Mouse (Mus musculus): ENCODE results near the gene Slc6a9. TPM values are rescaled to one million over a fixed set of nuclear protein-coding genes. Genes with fewer than 3 reads are reported as not detected.

Gene Slc6a9
- polyA plus RNA-seq, 1 experiment from 2014 or later = 15.0 TPM

GRCm38 (mm10) chr4:117914031-117914430 lies 79.7 kb downstream of the Slc6a9 start:
- Histone ChIP-seq H3K4me1 (peaks cover 49% of the 10 kb centered on the region), H3K4me3 (replicated peaks) (peak overlapping the region; percentile 73), H3K27ac (no peak overlapping the region), H3K36me3 (peaks cover 12% of the 10 kb centered on the region; the same call in 1 of the 2 replicates), H3K4me2 (peak overlapping the region; percentile 97), H3K27me3 (replicated peaks) (no peaks in the 10 kb centered on the region), H3K9ac (peak overlapping the region; percentile 63), H3K9me3 (no peaks in the 10 kb centered on the region)
- WGBS = 18% methylated on average over 8 of the region's 8 CpGs
- ATAC-seq (ENCODE audit: insufficient read depth, low FRiP score, low read depth) = no peak; the same call in 1 of the 2 replicates

- Histone ChIP-seq H3K4me2 (peak within 1 kb of the TSS; percentile 97), H3K9me3 (no peaks in the 10 kb centered on the region), H3K9ac (peak within 1 kb of the TSS; percentile 63), H3K4me1 (peaks cover 49% of the 10 kb centered on the region), H3K27me3 (replicated peaks) (no peaks in the 10 kb centered on the region), H3K4me3 (replicated peaks) (peak within 1 kb of the TSS; percentile 73), H3K36me3 (peaks cover 12% of the 10 kb centered on the region; the same call in 1 of the 2 replicates), H3K27ac (peak within 1 kb of the TSS; percentile 76)
- ATAC-seq (ENCODE audit: insufficient read depth, low FRiP score, low read depth) = peak; percentile 88
- 0% methylated on average over 61 of the region's 61 CpGs for WGBS
Measured at GRCm38 (mm10) chr4:117914591-117915442, 80.5 kb downstream of the Slc6a9 start, which contains the start of gene Ipo13. TSS of gene Ipo13 (minus strand) at chr4:117914999.

- Histone ChIP-seq H3K9ac (0 out of 2 replicates have a peak overlapping the region, but pooled peaks have one; percentile 63), H3K27ac (peak overlapping the region; percentile 76; the same call in 1 of the 2 replicates), H3K4me3 (replicated peaks) (peak overlapping the region; percentile 73), H3K9me3 (no peaks in the 10 kb centered on the region), H3K36me3 (peaks cover 12% of the 10 kb centered on the region; the same call in 1 of the 2 replicates), H3K4me2 (peak overlapping the region; percentile 97), H3K27me3 (replicated peaks) (no peaks in the 10 kb centered on the region), H3K4me1 (peaks cover 49% of the 10 kb centered on the region)
- ATAC-seq (ENCODE audit: insufficient read depth, low FRiP score, low read depth) = no peak
- 6% methylated on average over 19 of the region's 19 CpGs for WGBS
Measured at GRCm38 (mm10) chr4:117915489-117916105, 81.3 kb downstream of the Slc6a9 start.

- WGBS = 57% methylated on average over 5 of the region's 5 CpGs
- ATAC-seq (ENCODE audit: insufficient read depth, low FRiP score, low read depth) = no peak
- Histone ChIP-seq H3K9ac (no peak overlapping the region), H3K9me3 (no peaks in the 10 kb centered on the region), H3K36me3 (peaks cover 7% of the 10 kb centered on the region; the same call in 1 of the 2 replicates), H3K4me2 (peak overlapping the region; percentile 97; the same call in 1 of the 2 replicates), H3K27me3 (replicated peaks) (no peaks in the 10 kb centered on the region), H3K4me3 (replicated peaks) (no peak overlapping the region), H3K27ac (no peak overlapping the region), H3K4me1 (peaks cover 43% of the 10 kb centered on the region)
Measured at GRCm38 (mm10) chr4:117916386-117916785, 82.1 kb downstream of the Slc6a9 start.

- H3K4me2 ChIP-seq = no peak overlapping the region
- ATAC-seq (ENCODE audit: insufficient read depth, low FRiP score, low read depth) = no peak
- H3K9me3 ChIP-seq = no peaks in the 10 kb centered on the region
- H3K27me3 ChIP-seq (replicated peaks) = no peaks in the 10 kb centered on the region; the same call in 1 of the 2 replicates
- H3K4me1 ChIP-seq = peaks cover 34% of the 10 kb centered on the region
- no peak overlapping the region for H3K4me3 ChIP-seq (replicated peaks)
- H3K36me3 ChIP-seq = no peaks in the 10 kb centered on the region
- WGBS = 86% methylated on average over 4 of the region's 4 CpGs
- no peak overlapping the region; the same call in 1 of the 2 replicates for H3K27ac ChIP-seq
- H3K9ac ChIP-seq = no peak overlapping the region
Measured at GRCm38 (mm10) chr4:117917402-117917801, 83.1 kb downstream of the Slc6a9 start.

- Histone ChIP-seq H3K36me3 (no peaks in the 10 kb centered on the region), H3K27ac (peak overlapping the region; percentile 65; the same call in 1 of the 2 replicates), H3K9me3 (no peaks in the 10 kb centered on the region), H3K27me3 (replicated peaks) (no peaks in the 10 kb centered on the region; the same call in 1 of the 2 replicates), H3K4me3 (replicated peaks) (no peak overlapping the region), H3K4me2 (no peak overlapping the region), H3K9ac (no peak overlapping the region), H3K4me1 (peaks cover 29% of the 10 kb centered on the region)
- ATAC-seq (ENCODE audit: insufficient read depth, low FRiP score, low read depth) = no peak
- WGBS = 82% methylated on average over 4 of the region's 4 CpGs
Measured at GRCm38 (mm10) chr4:117917847-117918246, 83.5 kb downstream of the Slc6a9 start.

- WGBS = 41% methylated on average over 3 of the region's 3 CpGs
- no peaks in the 10 kb centered on the region for H3K36me3 ChIP-seq
- no peak overlapping the region for H3K4me3 ChIP-seq (replicated peaks)
- no peaks in the 10 kb centered on the region; the same call in 1 of the 2 replicates for H3K27me3 ChIP-seq (replicated peaks)
- ATAC-seq (ENCODE audit: insufficient read depth, low FRiP score, low read depth) = no peak
- no peak overlapping the region for H3K9ac ChIP-seq
- no peaks in the 10 kb centered on the region for H3K9me3 ChIP-seq
- peaks cover 25% of the 10 kb centered on the region for H3K4me1 ChIP-seq
- H3K27ac ChIP-seq = peak overlapping the region; percentile 65
- no peak overlapping the region for H3K4me2 ChIP-seq
Measured at GRCm38 (mm10) chr4:117918261-117918660, 84.0 kb downstream of the Slc6a9 start.

- Histone ChIP-seq H3K9ac (no peak overlapping the region), H3K36me3 (no peaks in the 10 kb centered on the region), H3K27ac (peak overlapping the region; percentile 65), H3K4me2 (no peak overlapping the region), H3K27me3 (replicated peaks) (no peaks in the 10 kb centered on the region; the same call in 1 of the 2 replicates), H3K4me1 (peaks cover 20% of the 10 kb centered on the region), H3K9me3 (no peaks in the 10 kb centered on the region), H3K4me3 (replicated peaks) (no peak overlapping the region)
- WGBS = 66% methylated on average over 5 of the region's 5 CpGs
- no peak for ATAC-seq (ENCODE audit: insufficient read depth, low FRiP score, low read depth)
Measured at GRCm38 (mm10) chr4:117918762-117919161, 84.5 kb downstream of the Slc6a9 start.

GRCm38 (mm10) chr4:117921358-117921757 lies 87.1 kb downstream of the Slc6a9 start:
- WGBS = 85% methylated on average over 2 of the region's 2 CpGs
- no peak for ATAC-seq (ENCODE audit: insufficient read depth, low FRiP score, low read depth)
- no peak overlapping the region for H3K27ac ChIP-seq

GRCm38 (mm10) chr4:117923450-117923849 lies 89.1 kb downstream of the Slc6a9 start:
- 49% methylated on average over 2 of the region's 2 CpGs for WGBS
- Histone ChIP-seq H3K4me2 (no peak overlapping the region), H3K4me3 (replicated peaks) (no peak overlapping the region), H3K27ac (no peak overlapping the region), H3K4me1 (peaks cover 22% of the 10 kb centered on the region), H3K36me3 (no peaks in the 10 kb centered on the region), H3K9ac (no peak overlapping the region), H3K27me3 (replicated peaks) (peaks cover 23% of the 10 kb centered on the region), H3K9me3 (no peaks in the 10 kb centered on the region)
- ATAC-seq (ENCODE audit: insufficient read depth, low FRiP score, low read depth) = no peak

More at GRCm38 (mm10) chr4:117921358-117921757, 87.1 kb downstream of the Slc6a9 start:
- no peak overlapping the region for H3K4me2 ChIP-seq
- peaks cover 11% of the 10 kb centered on the region for H3K27me3 ChIP-seq (replicated peaks)
- no peak overlapping the region for H3K9ac ChIP-seq
- H3K4me3 ChIP-seq (replicated peaks) = no peak overlapping the region
- peaks cover 8% of the 10 kb centered on the region; the same call in 1 of the 2 replicates for H3K4me1 ChIP-seq
- no peaks in the 10 kb centered on the region for H3K36me3 ChIP-seq
- no peaks in the 10 kb centered on the region for H3K9me3 ChIP-seq
